12 mouse cellular contexts compared by ENCODE assay signal in genomic region chr7:97841311-97841710, GRCm38 (mm10). TPM values are rescaled to one million over a fixed set of nuclear protein-coding genes. Genes with fewer than 3 reads are reported as not detected.
A peak's percentile ranks its signal among the peaks of the same experiment; 100 is the strongest.
DNase-seq lines count a peak whose midpoint lies in the region; ATAC-seq lines count a peak whose summit lies in the region.
"Had no signal": no experiment of that assay in that cellular context is flagged by ENCODE, and none has a peak within 500 bp of the region (broad histone marks: within the 10 kb centered on the region; RNA-seq: fewer than 3 reads in every experiment).

No protein-coding gene starts in this region.

- no peak for ATAC-seq in megakaryocyte-erythroid progenitor cell, adult 5-6 weeks (replicated peaks; ENCODE audit: low FRiP score, low TSS enrichment, poor library complexity, severe bottlenecking)

- DNase-seq in cerebellum, adult 11-12 months, result peak; percentile 58
- DNase-seq in cerebellum, postnatal 10 days, result no peak
- DNase-seq in layer of hippocampus, adult 9-11 months, result peak; percentile 60
- DNase-seq in layer of hippocampus, postnatal 25 days (ENCODE audit: extremely low spot score in 1 of 2, low spot score in 1 of 2), result no peak
- peak; percentile 42 to 78 for DNase-seq in frontal cortex, postnatal 36 days (ENCODE audit: low spot score in 2 of 2)
- peak; percentile 54 to 72 for DNase-seq in right cerebral cortex, postnatal 36 days (ENCODE audit: low spot score in 2 of 2)
- DNase-seq in lung, postnatal 25 days (ENCODE audit: low spot score), result no peak
- DNase-seq: embryo, embryonic 11 days; gastrocnemius, postnatal 36 days; lung, postnatal 14 days; thymus, adult 2 months had no signal

RNA-seq across cellular contexts. Expression of gene Pak1, which starts 53.0 kb away (rescaled TPM):
- total RNA-seq in layer of hippocampus, postnatal 25 days (2021), result 100 to 1,000 TPM; 213 to 237 TPM
- total RNA-seq in megakaryocyte-erythroid progenitor cell, adult 5-6 weeks (2014; fragmentation: Nextera tagmentation), result 6.9 and 8.2 TPM in 2 replicates
- 13.9 and 20.3 TPM in 2 replicates for total RNA-seq in megakaryocyte-erythroid progenitor cell, adult 5-6 weeks (2017)

Comparison
In these comparisons a context has a peak if more than half of its experiments do, and no peak if none do; other contexts are left out.
1. DNase-seq: peak in cerebellum, adult 11-12 months (single experiment), layer of hippocampus, adult 9-11 months (single experiment), frontal cortex, postnatal 36 days (2 of 2) and right cerebral cortex, postnatal 36 days (2 of 2); none in cerebellum, postnatal 10 days (0 of 2), layer of hippocampus, postnatal 25 days (0 of 2) and lung, postnatal 25 days (single experiment).
2. RNA of gene Pak1, which starts 53.0 kb away (total RNA-seq): 213 to 237 TPM in layer of hippocampus, postnatal 25 days; 6.9 to 20.3 TPM in megakaryocyte-erythroid progenitor cell, adult 5-6 weeks; every median in the first group is over 10 times any median in the second.